Mouse (Mus musculus) adrenal gland, adult 2 months (tissue): ENCODE measurements around the gene Cyp39a1. TPM values are rescaled to one million over a fixed set of nuclear protein-coding genes. Genes with fewer than 3 reads are reported as not detected.

Experiments
- DNase-seq: peaks from one replicate; pipeline ENCODE4 v3.0.0; 2021
- long read RNA-seq: library from polyadenylated mRNA; stranded (forward); transcript quantifications from one replicate; pipeline ENCODE4 v2.0.0, GENCODE M21; 2021
- polyA plus RNA-seq: library from polyadenylated mRNA; depleted of rRNA; stranded (reverse); fragments of >200 nt; gene quantifications from 2 replicates; pipeline ENCODE4 v1.2.3, GENCODE M21; 2012; rRNA removed
- total RNA-seq, 2 experiments: library from RNA; stranded (reverse); gene quantifications; 2 replicates each; pipeline ENCODE4 v1.2.3; 2021

The Cyp39a1 gene
- total RNA-seq (1 to 10 TPM; 2.0 to 2.2 TPM), polyA plus RNA-seq (0.26 and 0.27 TPM in 2 replicates)
- long read RNA-seq: 0 reads

GRCm38 (mm10) chr17:43667290-43667843, at the start of gene Cyp39a1:
Cyp39a1 (plus strand) TSS chr17:43667425.
- no peak for DNase-seq

GRCm38 (mm10) chr17:43619156-43619555, 48.1 kb upstream of the Cyp39a1 start:
- no peak for DNase-seq

- no peak for DNase-seq
Observed at GRCm38 (mm10) chr17:43622076-43622475, 45.1 kb upstream of the Cyp39a1 start.

GRCm38 (mm10) chr17:43628246-43628645, 39.0 kb upstream of the Cyp39a1 start:
- DNase-seq: no peak

GRCm38 (mm10) chr17:43629026-43629495, 38.2 kb upstream of the Cyp39a1 start:
- no peak for DNase-seq

GRCm38 (mm10) chr17:43629496-43630426, 37.5 kb upstream of the Cyp39a1 start, which contains the start of gene Tdrd6:
Tdrd6 (minus strand) TSS chr17:43630299.
- peak; percentile 4 for DNase-seq

GRCm38 (mm10) chr17:43630427-43630760, 36.8 kb upstream of the Cyp39a1 start:
- DNase-seq: no peak

GRCm38 (mm10) chr17:43637146-43637545, 30.1 kb upstream of the Cyp39a1 start:
- no peak for DNase-seq

GRCm38 (mm10) chr17:43640825-43641224, 26.4 kb upstream of the Cyp39a1 start:
- no peak for DNase-seq

GRCm38 (mm10) chr17:43643191-43643590, 24.0 kb upstream of the Cyp39a1 start:
- DNase-seq: no peak

GRCm38 (mm10) chr17:43644375-43644774, 22.9 kb upstream of the Cyp39a1 start:
- DNase-seq: no peak

GRCm38 (mm10) chr17:43645136-43645535, 22.1 kb upstream of the Cyp39a1 start:
- DNase-seq: no peak

- DNase-seq: no peak
Observed at GRCm38 (mm10) chr17:43646925-43647324, 20.3 kb upstream of the Cyp39a1 start.

GRCm38 (mm10) chr17:43649641-43650436, 17.4 kb upstream of the Cyp39a1 start:
- no peak for DNase-seq

GRCm38 (mm10) chr17:43651314-43652046, 15.7 kb upstream of the Cyp39a1 start:
- DNase-seq: peak; percentile 3

GRCm38 (mm10) chr17:43666576-43667289, 492 bp upstream of the Cyp39a1 start, which contains the start of gene Slc25a27:
Slc25a27 (minus strand) TSS chr17:43667214.
- peak; percentile 95 for DNase-seq

- peak; percentile 17 for DNase-seq
Observed at GRCm38 (mm10) chr17:43669145-43669695, 2.0 kb downstream of the Cyp39a1 start.

- DNase-seq: no peak
Observed at GRCm38 (mm10) chr17:43671907-43672306, 4.7 kb downstream of the Cyp39a1 start.

GRCm38 (mm10) chr17:43675228-43675627, 8.0 kb downstream of the Cyp39a1 start:
- peak; percentile 17 for DNase-seq

- DNase-seq: no peak
Observed at GRCm38 (mm10) chr17:43676241-43676640, 9.0 kb downstream of the Cyp39a1 start.
